Comparison of ENCODE assay signal across 30 mouse cellular contexts in genomic region chr19:8611358-8612123, GRCm38 (mm10). TPM values are rescaled to one million over a fixed set of nuclear protein-coding genes. Genes with fewer than 3 reads are reported as not detected.
DNase-seq lines count a peak whose midpoint lies in the region; ATAC-seq lines count a peak whose summit lies in the region.
"Had no signal": no experiment of that assay in that cellular context is flagged by ENCODE, and none has a peak within 500 bp of the region (broad histone marks: within the 10 kb centered on the region; RNA-seq: fewer than 3 reads in every experiment).

No protein-coding gene starts in this region.

- peak; percentile 52 for DNase-seq in embryonic facial prominence, embryonic 14.5 days (ENCODE audit: low spot score)
- DNase-seq in embryonic facial prominence, embryonic 10.5 days (ENCODE audit: low spot score): no peak
- DNase-seq in kidney, postnatal 10 days: peak; percentile 17
- no peak for DNase-seq in kidney, postnatal 4 days
- DNase-seq in cerebellum, postnatal 4 days (ENCODE audit: low spot score in 2 of 2): no peak
- DNase-seq in cerebellum, postnatal 10 days: no peak
- DNase-seq: adrenal gland, adult 8-10 months; cerebellum, adult 8-10 months; cerebellum, postnatal 36 days; embryo, embryonic 11 days; forebrain, postnatal 0 days; heart, postnatal 10 days; liver, embryonic 13.5 days; midbrain, embryonic 14.5 days; right cerebral cortex, adult 18-20 months; spleen, adult 18-20 months; thymus, adult 2 months; thymus, postnatal 36 days had no signal

- H3K4me3 ChIP-seq in embryonic facial prominence, embryonic 14.5 days (ENCODE audit: low read depth, low read length): no peak overlapping the region
- H3K4me3 ChIP-seq in embryonic facial prominence, embryonic 10.5 days: no peak overlapping the region
- no peak overlapping the region for H3K4me3 ChIP-seq in neural tube, embryonic 13.5 days
- no peak overlapping the region for H3K4me3 ChIP-seq in neural tube, embryonic 15.5 days (replicated peaks)
- H3K4me3 ChIP-seq: embryonic facial prominence, embryonic 13.5 days; erythroblast, embryonic 14.5 days; forebrain, embryonic 12.5 days; heart, embryonic 13.5 days; hindbrain, embryonic 15.5 days; limb, embryonic 13.5 days; liver, embryonic 13.5 days had no signal

- 74% methylated on average over 8 of the region's 8 CpGs for WGBS in embryonic facial prominence, embryonic 14.5 days
- WGBS in embryonic facial prominence, embryonic 10.5 days: 86% methylated on average over 8 of the region's 8 CpGs
- 84% methylated on average over 8 of the region's 8 CpGs for WGBS in neural tube, embryonic 13.5 days
- 83% methylated on average over 8 of the region's 8 CpGs for WGBS in neural tube, embryonic 15.5 days

- no peaks in the 10 kb centered on the region for H3K27me3 ChIP-seq in embryonic facial prominence, embryonic 14.5 days (replicated peaks; ENCODE audit: control insufficient read depth, insufficient read depth, low read length)
- no peaks in the 10 kb centered on the region; the same call in 1 of the 2 replicates for H3K27me3 ChIP-seq in embryonic facial prominence, embryonic 10.5 days (replicated peaks; ENCODE audit: low read depth, poor library complexity, severe bottlenecking)
- no peaks in the 10 kb centered on the region for H3K27me3 ChIP-seq in neural tube, embryonic 13.5 days
- H3K27me3 ChIP-seq in neural tube, embryonic 15.5 days (replicated peaks): no peaks in the 10 kb centered on the region
- H3K27me3 ChIP-seq: embryonic facial prominence, embryonic 13.5 days; forebrain, embryonic 12.5 days; hindbrain, embryonic 15.5 days; limb, embryonic 13.5 days had no signal

- H3K4me1 ChIP-seq in embryonic facial prominence, embryonic 14.5 days (ENCODE audit: control insufficient read depth, insufficient read depth, low read length): peaks cover 3% of the 10 kb centered on the region; the same call in 1 of the 2 replicates
- H3K4me1 ChIP-seq in embryonic facial prominence, embryonic 10.5 days: no peaks in the 10 kb centered on the region
- no peaks in the 10 kb centered on the region for H3K4me1 ChIP-seq in neural tube, embryonic 13.5 days (replicated peaks)
- H3K4me1 ChIP-seq in neural tube, embryonic 15.5 days: no peaks in the 10 kb centered on the region
- H3K4me1 ChIP-seq: embryonic facial prominence, embryonic 13.5 days; forebrain, embryonic 12.5 days; heart, embryonic 13.5 days; hindbrain, embryonic 15.5 days; liver, embryonic 13.5 days had no signal

- no peak overlapping the region for H3K27ac ChIP-seq in embryonic facial prominence, embryonic 14.5 days (replicated peaks; ENCODE audit: low read depth, low read length)
- H3K27ac ChIP-seq in embryonic facial prominence, embryonic 10.5 days (replicated peaks): no peak overlapping the region
- H3K27ac ChIP-seq in neural tube, embryonic 13.5 days (replicated peaks): no peak overlapping the region
- H3K27ac ChIP-seq in neural tube, embryonic 15.5 days (replicated peaks): no peak overlapping the region
- H3K27ac ChIP-seq: embryonic facial prominence, embryonic 13.5 days; forebrain, embryonic 12.5 days; heart, embryonic 13.5 days; hindbrain, embryonic 15.5 days; kidney, postnatal 0 days; limb, embryonic 13.5 days; liver, embryonic 13.5 days had no signal

- H3K4me2 ChIP-seq in embryonic facial prominence, embryonic 14.5 days (ENCODE audit: low read depth, low read length): no peak overlapping the region
- no peak overlapping the region for H3K4me2 ChIP-seq in neural tube, embryonic 13.5 days
- H3K4me2 ChIP-seq in neural tube, embryonic 15.5 days: no peak overlapping the region
- H3K4me2 ChIP-seq: embryonic facial prominence, embryonic 13.5 days; forebrain, embryonic 12.5 days; heart, embryonic 13.5 days; hindbrain, embryonic 15.5 days; limb, embryonic 13.5 days; liver, embryonic 13.5 days had no signal

- no peaks in the 10 kb centered on the region for H3K9me3 ChIP-seq in embryonic facial prominence, embryonic 14.5 days (ENCODE audit: control insufficient read depth, low read length)
- H3K9me3 ChIP-seq in embryonic facial prominence, embryonic 10.5 days: no peaks in the 10 kb centered on the region
- no peaks in the 10 kb centered on the region for H3K9me3 ChIP-seq in neural tube, embryonic 13.5 days
- H3K9me3 ChIP-seq in neural tube, embryonic 15.5 days (replicated peaks): no peaks in the 10 kb centered on the region
- H3K9me3 ChIP-seq: embryonic facial prominence, embryonic 13.5 days; forebrain, embryonic 12.5 days; G1E; heart, embryonic 13.5 days; hindbrain, embryonic 15.5 days; limb, embryonic 13.5 days; liver, embryonic 13.5 days had no signal

- no peak overlapping the region for H3K9ac ChIP-seq in embryonic facial prominence, embryonic 14.5 days (ENCODE audit: low read depth, low read length)
- no peak overlapping the region for H3K9ac ChIP-seq in neural tube, embryonic 13.5 days
- H3K9ac ChIP-seq in neural tube, embryonic 15.5 days (replicated peaks): no peak overlapping the region
- H3K9ac ChIP-seq: embryonic facial prominence, embryonic 13.5 days; forebrain, embryonic 12.5 days; forebrain, postnatal 0 days; heart, embryonic 13.5 days; hindbrain, embryonic 15.5 days; limb, embryonic 13.5 days; liver, embryonic 13.5 days had no signal

- peak; percentile 82; the same call in 1 of the 2 replicates for ATAC-seq in embryonic facial prominence, embryonic 14.5 days (ENCODE audit: low read depth)
- ATAC-seq in neural tube, embryonic 13.5 days (ENCODE audit: low read depth): 0 out of 2 replicates have a peak, but pooled peaks have one; percentile 40
- ATAC-seq in neural tube, embryonic 15.5 days (ENCODE audit: low FRiP score): no peak
- ATAC-seq: forebrain, postnatal 0 days; inflammation-experienced regulatory T-cells, adult 6 months had no signal

- H3K36me3 ChIP-seq in embryonic facial prominence, embryonic 14.5 days (ENCODE audit: control insufficient read depth, insufficient read depth, low read length): no peaks in the 10 kb centered on the region
- H3K36me3 ChIP-seq in embryonic facial prominence, embryonic 10.5 days (replicated peaks): no peaks in the 10 kb centered on the region
- H3K36me3 ChIP-seq in neural tube, embryonic 13.5 days: no peaks in the 10 kb centered on the region
- H3K36me3 ChIP-seq in neural tube, embryonic 15.5 days: no peaks in the 10 kb centered on the region
- H3K36me3 ChIP-seq: embryonic facial prominence, embryonic 13.5 days; forebrain, embryonic 12.5 days; G1E; heart, embryonic 13.5 days; hindbrain, embryonic 15.5 days; limb, embryonic 13.5 days; liver, embryonic 13.5 days had no signal

RNA-seq across cellular contexts. Expression of gene Slc22a6, which starts 6.3 kb away (rescaled TPM):
- polyA plus RNA-seq in embryonic facial prominence, embryonic 14.5 days (2014; fragmentation: Nextera tagmentation; extraction: Ambion mirVana): 0.67 and 1.1 TPM in 2 replicates
- polyA plus RNA-seq in embryonic facial prominence, embryonic 10.5 days (2016; fragmentation: Nextera tagmentation; extraction: Ambion mirVana): 0.10 and 0.24 TPM in 2 replicates
- 2.0 and 2.1 TPM in 2 replicates for polyA plus RNA-seq in neural tube, embryonic 13.5 days (2015; fragmentation: Nextera tagmentation; extraction: Ambion mirVana)
- 0.82 and 1.8 TPM in 2 replicates for polyA plus RNA-seq in neural tube, embryonic 15.5 days (2015; fragmentation: Nextera tagmentation; extraction: Ambion mirVana)
- polyA plus RNA-seq: C2C12; erythroblast, embryonic 14.5 days; G1E; heart, embryonic 13.5 days; inflammation-experienced regulatory T-cells, adult 6 months; limb, embryonic 13.5 days; liver, embryonic 13.5 days had no signal

RNA-seq across cellular contexts. Expression of gene Slc22a8, which starts 20.5 kb away (rescaled TPM):
- 0.59 and 1.3 TPM in 2 replicates for polyA plus RNA-seq in embryonic facial prominence, embryonic 14.5 days (2014; fragmentation: Nextera tagmentation; extraction: Ambion mirVana)
- not detected in 2 replicates for polyA plus RNA-seq in embryonic facial prominence, embryonic 10.5 days (2016; fragmentation: Nextera tagmentation; extraction: Ambion mirVana)
- polyA plus RNA-seq in neural tube, embryonic 13.5 days (2015; fragmentation: Nextera tagmentation; extraction: Ambion mirVana): 3.4 and 3.8 TPM in 2 replicates
- polyA plus RNA-seq in neural tube, embryonic 15.5 days (2015; fragmentation: Nextera tagmentation; extraction: Ambion mirVana): 9.1 and 10.7 TPM in 2 replicates
- polyA plus RNA-seq: C2C12; embryonic facial prominence, embryonic 13.5 days; erythroblast, embryonic 14.5 days; G1E; inflammation-experienced regulatory T-cells, adult 6 months; limb, embryonic 13.5 days had no signal

RNA-seq across cellular contexts. Expression of gene Chrm1, which starts 52.0 kb away (rescaled TPM):
- 0.35 and 0.45 TPM in 2 replicates for polyA plus RNA-seq in embryonic facial prominence, embryonic 14.5 days (2014; fragmentation: Nextera tagmentation; extraction: Ambion mirVana)
- polyA plus RNA-seq in embryonic facial prominence, embryonic 10.5 days (2016; fragmentation: Nextera tagmentation; extraction: Ambion mirVana): 0.04 and 0.09 TPM in 2 replicates
- 0.18 and 0.32 TPM in 2 replicates for polyA plus RNA-seq in neural tube, embryonic 13.5 days (2015; fragmentation: Nextera tagmentation; extraction: Ambion mirVana)
- 0.35 and 0.70 TPM in 2 replicates for polyA plus RNA-seq in neural tube, embryonic 15.5 days (2015; fragmentation: Nextera tagmentation; extraction: Ambion mirVana)
- polyA plus RNA-seq: C2C12; erythroblast, embryonic 14.5 days; heart, embryonic 13.5 days; inflammation-experienced regulatory T-cells, adult 6 months; liver, embryonic 13.5 days had no signal

Comparison
In these comparisons a context has a peak if more than half of its experiments do, and no peak if none do; other contexts are left out.
1. DNase-seq: peak in embryonic facial prominence, embryonic 14.5 days (single experiment) and kidney, postnatal 10 days (single experiment); none in embryonic facial prominence, embryonic 10.5 days (single experiment), kidney, postnatal 4 days (0 of 2), cerebellum, postnatal 4 days (0 of 2) and cerebellum, postnatal 10 days (0 of 2).